In genomic region chr9:63196114-63196682, GRCm38 (mm10) we compare ENCODE assay signal across 11 mouse cellular contexts. TPM values are rescaled to one million over a fixed set of nuclear protein-coding genes. Genes with fewer than 3 reads are reported as not detected.
DNase-seq lines count a peak whose midpoint lies in the region; ATAC-seq and TF ChIP-seq lines count a peak whose summit lies in the region.
"Had no signal": no experiment of that assay in that cellular context is flagged by ENCODE, and none has a peak within 500 bp of the region (broad histone marks: within the 10 kb centered on the region; RNA-seq: fewer than 3 reads in every experiment).

No protein-coding gene starts in this region.

- H3K4me3 ChIP-seq in hindbrain, embryonic 10.5 days, result no peak overlapping the region
- H3K4me3 ChIP-seq in hindbrain, postnatal 0 days (ENCODE audit: low read length), result no peak overlapping the region
- H3K4me3 ChIP-seq in heart, embryonic 11.5 days (ENCODE audit: low read depth, low read length), result no peak overlapping the region
- H3K4me3 ChIP-seq in limb, embryonic 11.5 days (ENCODE audit: low read depth, low read length), result no peak overlapping the region
- H3K4me3 ChIP-seq: liver, embryonic 12.5 days; stomach, embryonic 15.5 days had no signal

- H3K4me1 ChIP-seq in hindbrain, embryonic 10.5 days (replicated peaks), result peaks cover 50% of the 10 kb centered on the region
- no peaks in the 10 kb centered on the region for H3K4me1 ChIP-seq in hindbrain, postnatal 0 days (ENCODE audit: insufficient read depth, low read length)
- peaks cover 33% of the 10 kb centered on the region for H3K4me1 ChIP-seq in heart, embryonic 11.5 days (ENCODE audit: control insufficient read depth, insufficient read depth, low read length)
- peaks cover 33% of the 10 kb centered on the region for H3K4me1 ChIP-seq in limb, embryonic 11.5 days (ENCODE audit: control insufficient read depth, insufficient read depth, low read length)
- H3K4me1 ChIP-seq: liver, embryonic 12.5 days had no signal

- 50% methylated on average over 8 of the region's 8 CpGs for WGBS in hindbrain, embryonic 10.5 days
- WGBS in hindbrain, postnatal 0 days, result 67% methylated on average over 8 of the region's 8 CpGs
- 63% methylated on average over 8 of the region's 8 CpGs for WGBS in heart, embryonic 11.5 days (ENCODE audit: insufficient replicate concordance)
- WGBS in limb, embryonic 11.5 days, result 17% methylated on average over 8 of the region's 8 CpGs

- DNase-seq in hindbrain, embryonic 10.5 days (ENCODE audit: low spot score), result peak; percentile 36
- no peak for DNase-seq in hindbrain, postnatal 0 days (ENCODE audit: low spot score)
- DNase-seq in embryo, embryonic 10 days (ENCODE audit: low spot score), result peak; percentile 54
- DNase-seq in limb, embryonic 11.5 days (ENCODE audit: low spot score), result peak; percentile 55
- no peak for DNase-seq in lung, postnatal 10 days
- no peak for DNase-seq in yolk sac, embryonic 10.5 days (ENCODE audit: low spot score)
- DNase-seq: layer of hippocampus, adult 9-11 months; right cerebral cortex, postnatal 14 days had no signal

- no peak for TF ChIP-seq CTCF in hindbrain, postnatal 0 days (IDR thresholded peaks at IDR 0.05; ENCODE audit: low read depth)

- H3K27ac ChIP-seq in hindbrain, embryonic 10.5 days, result 0 out of 2 replicates have a peak overlapping the region, but pooled peaks have one; percentile 54
- H3K27ac ChIP-seq in hindbrain, postnatal 0 days, result no peak overlapping the region
- peak overlapping the region; percentile 13 for H3K27ac ChIP-seq in heart, embryonic 11.5 days (ENCODE audit: low read depth, low read length)
- no peak overlapping the region; the same call in 1 of the 2 replicates for H3K27ac ChIP-seq in limb, embryonic 11.5 days (replicated peaks; ENCODE audit: low read depth, low read length)
- H3K27ac ChIP-seq: liver, embryonic 12.5 days; stomach, embryonic 15.5 days had no signal

- no peak overlapping the region for H3K9ac ChIP-seq in hindbrain, postnatal 0 days (replicated peaks; ENCODE audit: low read length)
- H3K9ac ChIP-seq in heart, embryonic 11.5 days (ENCODE audit: low read depth, low read length), result no peak overlapping the region
- no peak overlapping the region for H3K9ac ChIP-seq in limb, embryonic 11.5 days (ENCODE audit: low read length)
- H3K9ac ChIP-seq: liver, embryonic 12.5 days; stomach, embryonic 15.5 days had no signal

- no peaks in the 10 kb centered on the region for H3K9me3 ChIP-seq in hindbrain, embryonic 10.5 days
- H3K9me3 ChIP-seq in hindbrain, postnatal 0 days (ENCODE audit: low read length), result no peaks in the 10 kb centered on the region
- H3K9me3 ChIP-seq in heart, embryonic 11.5 days (replicated peaks; ENCODE audit: control insufficient read depth, low read length), result no peaks in the 10 kb centered on the region
- no peaks in the 10 kb centered on the region for H3K9me3 ChIP-seq in limb, embryonic 11.5 days (ENCODE audit: control insufficient read depth, low read length)
- H3K9me3 ChIP-seq: liver, embryonic 12.5 days; stomach, embryonic 15.5 days had no signal

- no peak for ATAC-seq in hindbrain, postnatal 0 days
- ATAC-seq in heart, embryonic 11.5 days (replicated peaks; ENCODE audit: insufficient number of reproducible peaks, low FRiP score, low TSS enrichment), result no peak
- ATAC-seq in limb, embryonic 11.5 days (ENCODE audit: insufficient number of reproducible peaks, low FRiP score, low TSS enrichment, low read depth), result no peak
- ATAC-seq: liver, embryonic 12.5 days had no signal

- no peaks in the 10 kb centered on the region for H3K27me3 ChIP-seq in hindbrain, embryonic 10.5 days (ENCODE audit: insufficient read depth, poor library complexity, severe bottlenecking)
- H3K27me3 ChIP-seq in hindbrain, postnatal 0 days (ENCODE audit: insufficient read depth, low read length), result no peaks in the 10 kb centered on the region
- no peaks in the 10 kb centered on the region for H3K27me3 ChIP-seq in heart, embryonic 11.5 days (ENCODE audit: control insufficient read depth, insufficient read depth, low read length)
- H3K27me3 ChIP-seq in limb, embryonic 11.5 days (ENCODE audit: control insufficient read depth, insufficient read depth, low read length), result no peaks in the 10 kb centered on the region
- H3K27me3 ChIP-seq: liver, embryonic 12.5 days; stomach, embryonic 15.5 days had no signal

- peaks cover 6% of the 10 kb centered on the region; the same call in 1 of the 2 replicates for H3K36me3 ChIP-seq in hindbrain, embryonic 10.5 days
- H3K36me3 ChIP-seq in hindbrain, postnatal 0 days (ENCODE audit: insufficient read depth, low read length), result no peaks in the 10 kb centered on the region
- no peaks in the 10 kb centered on the region for H3K36me3 ChIP-seq in heart, embryonic 11.5 days (ENCODE audit: control insufficient read depth, insufficient read depth, low read length)
- H3K36me3 ChIP-seq in limb, embryonic 11.5 days (ENCODE audit: control insufficient read depth, insufficient read depth, low read length), result no peaks in the 10 kb centered on the region; the same call in 1 of the 2 replicates
- H3K36me3 ChIP-seq: stomach, embryonic 15.5 days had no signal

- H3K4me2 ChIP-seq in hindbrain, postnatal 0 days (ENCODE audit: low read depth, low read length), result no peak overlapping the region
- no peak overlapping the region for H3K4me2 ChIP-seq in heart, embryonic 11.5 days
- H3K4me2 ChIP-seq in limb, embryonic 11.5 days (ENCODE audit: low read depth, severe bottlenecking), result no peak overlapping the region
- H3K4me2 ChIP-seq: liver, embryonic 12.5 days; stomach, embryonic 15.5 days had no signal

RNA-seq across cellular contexts. Expression of gene Skor1, which starts 47.4 kb away (rescaled TPM):
- 0.68 and 6.8 TPM in 2 replicates for polyA plus RNA-seq in hindbrain, embryonic 10.5 days (2016; fragmentation: Nextera tagmentation; extraction: Ambion mirVana)
- total RNA-seq in hindbrain, postnatal 0 days (2014; rRNA removed), result 36.3 and 38.5 TPM in 2 replicates
- polyA plus RNA-seq in hindbrain, postnatal 0 days (2015; fragmentation: Nextera tagmentation; extraction: Ambion mirVana), result 9.2 TPM in 2 replicates
- not detected in 2 replicates for polyA plus RNA-seq in heart, embryonic 11.5 days (2014; fragmentation: Nextera tagmentation; extraction: Ambion mirVana)
- polyA plus RNA-seq in limb, embryonic 11.5 days (2014; fragmentation: Nextera tagmentation; extraction: Ambion mirVana), result 0.12 TPM in 1 of 2 replicates, not detected in the other
- polyA plus RNA-seq: liver, embryonic 12.5 days; stomach, embryonic 15.5 days had no signal

Comparison
In these comparisons a context has a peak if more than half of its experiments do, and no peak if none do; other contexts are left out.
1. DNase-seq: peak in hindbrain, embryonic 10.5 days (single experiment), embryo, embryonic 10 days (single experiment) and limb, embryonic 11.5 days (single experiment); none in hindbrain, postnatal 0 days (single experiment), lung, postnatal 10 days (single experiment) and yolk sac, embryonic 10.5 days (single experiment).
2. H3K27ac ChIP-seq: peak in hindbrain, embryonic 10.5 days (single experiment) and heart, embryonic 11.5 days (single experiment); none in hindbrain, postnatal 0 days (single experiment) and limb, embryonic 11.5 days (single experiment).